Mouse (Mus musculus): ENCODE measurements around the gene C1qc. TPM values are rescaled to one million over a fixed set of nuclear protein-coding genes. Genes with fewer than 3 reads are reported as not detected.
A peak's percentile ranks its signal among the peaks of the same experiment; 100 is the strongest.

The C1qc gene
- polyA plus RNA-seq, 1 experiment from 2014 or later = 48.6 TPM

- no peak overlapping the region for H3K4me2 ChIP-seq (replicated peaks; ENCODE audit: low read depth)
- no peak overlapping the region for H3K27ac ChIP-seq (replicated peaks)
- H3K4me3 ChIP-seq (ENCODE audit: low read depth, low read length) = no peak overlapping the region
- 28% methylated on average over 5 of the region's 5 CpGs for WGBS
- TF ChIP-seq CTCF (IDR thresholded peaks at IDR 0.05; ENCODE audit: low read depth) (peak; percentile 59), EP300 (optimal IDR thresholded peaks at IDR 0.05) (no peak)
- H3K36me3 ChIP-seq (ENCODE audit: control insufficient read depth, insufficient read depth, low read length) = no peaks in the 10 kb centered on the region
- no peak overlapping the region for H3K9ac ChIP-seq (ENCODE audit: low read length)
- no peak for ATAC-seq (ENCODE audit: low FRiP score, low TSS enrichment)
- no peaks in the 10 kb centered on the region for H3K27me3 ChIP-seq (ENCODE audit: control insufficient read depth, insufficient read depth, low read length)
- no peaks in the 10 kb centered on the region for H3K9me3 ChIP-seq (ENCODE audit: control insufficient read depth, low read length)
- no peak for DNase-seq (ENCODE audit: low spot score)
- H3K4me1 ChIP-seq (replicated peaks; ENCODE audit: control insufficient read depth, insufficient read depth) = no peaks in the 10 kb centered on the region
Measured at GRCm38 (mm10) chr4:136878601-136879000, 14.3 kb downstream of the C1qc start.

- Histone ChIP-seq H3K4me1 (replicated peaks; ENCODE audit: control insufficient read depth, insufficient read depth) (no peaks in the 10 kb centered on the region), H3K9ac (ENCODE audit: low read length) (no peak overlapping the region), H3K27me3 (ENCODE audit: control insufficient read depth, insufficient read depth, low read length) (no peaks in the 10 kb centered on the region), H3K27ac (replicated peaks) (no peak overlapping the region), H3K36me3 (ENCODE audit: control insufficient read depth, insufficient read depth, low read length) (no peaks in the 10 kb centered on the region), H3K4me2 (replicated peaks; ENCODE audit: low read depth) (no peak overlapping the region), H3K9me3 (ENCODE audit: control insufficient read depth, low read length) (no peaks in the 10 kb centered on the region), H3K4me3 (ENCODE audit: low read depth, low read length) (no peak overlapping the region)
- TF ChIP-seq CTCF (IDR thresholded peaks at IDR 0.05; ENCODE audit: low read depth) = no peak
- TF ChIP-seq EP300 (optimal IDR thresholded peaks at IDR 0.05) = no peak
- DNase-seq (ENCODE audit: low spot score) (no peak), ATAC-seq (ENCODE audit: low FRiP score, low TSS enrichment) (peak; percentile 53)
- 47% methylated on average over 8 of the region's 8 CpGs for WGBS
Measured at GRCm38 (mm10) chr4:136878171-136878570, 14.7 kb downstream of the C1qc start.

GRCm38 (mm10) chr4:136876971-136877370, 15.9 kb downstream of the C1qc start:
- H3K4me2 ChIP-seq (replicated peaks; ENCODE audit: low read depth) = no peak overlapping the region
- no peak overlapping the region for H3K27ac ChIP-seq (replicated peaks)
- no peak overlapping the region for H3K4me3 ChIP-seq (ENCODE audit: low read depth, low read length)
- H3K36me3 ChIP-seq (ENCODE audit: control insufficient read depth, insufficient read depth, low read length) = no peaks in the 10 kb centered on the region
- ATAC-seq (ENCODE audit: low FRiP score, low TSS enrichment) (0 out of 2 replicates have a peak, but pooled peaks have one; percentile 38), DNase-seq (ENCODE audit: low spot score) (peak; percentile 78)
- no peaks in the 10 kb centered on the region for H3K9me3 ChIP-seq (ENCODE audit: control insufficient read depth, low read length)
- 14% methylated on average over 7 of the region's 7 CpGs for WGBS
- no peak for TF ChIP-seq EP300 (optimal IDR thresholded peaks at IDR 0.05)
- peak; percentile 86 for TF ChIP-seq CTCF (IDR thresholded peaks at IDR 0.05; ENCODE audit: low read depth)
- H3K4me1 ChIP-seq (replicated peaks; ENCODE audit: control insufficient read depth, insufficient read depth) = no peaks in the 10 kb centered on the region
- H3K27me3 ChIP-seq (ENCODE audit: control insufficient read depth, insufficient read depth, low read length) = no peaks in the 10 kb centered on the region
- no peak overlapping the region for H3K9ac ChIP-seq (ENCODE audit: low read length)

DNA sequence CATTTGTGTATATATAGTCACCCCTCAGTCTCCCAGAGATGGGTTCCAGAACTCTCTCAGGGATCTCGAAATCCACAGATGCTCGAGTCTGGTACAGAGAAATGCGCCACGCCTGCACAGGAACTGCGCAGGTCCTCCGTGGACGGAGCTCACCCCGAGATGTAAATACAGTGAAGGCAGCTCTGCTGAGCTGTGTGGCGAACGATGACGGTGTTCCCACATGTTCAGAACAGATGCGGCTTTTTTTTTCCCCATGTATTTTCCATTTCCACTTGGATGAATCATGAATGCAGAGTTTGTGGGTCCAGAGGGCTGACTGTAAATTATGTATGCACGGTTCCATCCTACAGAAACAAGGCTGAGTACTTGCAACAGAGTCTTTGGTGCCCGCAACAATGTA, 17.9 kb downstream of the C1qc start:
- DNase-seq (ENCODE audit: low spot score) (no peak), ATAC-seq (ENCODE audit: low FRiP score, low TSS enrichment) (no peak)
- no peaks in the 10 kb centered on the region for H3K36me3 ChIP-seq (ENCODE audit: control insufficient read depth, insufficient read depth, low read length)
- WGBS = 85% methylated on average over 14 of the region's 14 CpGs
- no peak overlapping the region for H3K4me2 ChIP-seq (replicated peaks; ENCODE audit: low read depth)
- no peak overlapping the region for H3K9ac ChIP-seq (ENCODE audit: low read length)
- no peaks in the 10 kb centered on the region for H3K4me1 ChIP-seq (replicated peaks; ENCODE audit: control insufficient read depth, insufficient read depth)
- no peaks in the 10 kb centered on the region for H3K27me3 ChIP-seq (ENCODE audit: control insufficient read depth, insufficient read depth, low read length)
- H3K27ac ChIP-seq (replicated peaks) = no peak overlapping the region
- no peaks in the 10 kb centered on the region for H3K9me3 ChIP-seq (ENCODE audit: control insufficient read depth, low read length)
- no peak overlapping the region for H3K4me3 ChIP-seq (ENCODE audit: low read depth, low read length)
- TF ChIP-seq EP300 (optimal IDR thresholded peaks at IDR 0.05) (no peak), CTCF (IDR thresholded peaks at IDR 0.05; ENCODE audit: low read depth) (no peak)

- Histone ChIP-seq H3K36me3 (ENCODE audit: control insufficient read depth, insufficient read depth, low read length) (no peaks in the 10 kb centered on the region), H3K9ac (ENCODE audit: low read length) (no peak overlapping the region), H3K4me1 (replicated peaks; ENCODE audit: control insufficient read depth, insufficient read depth) (no peaks in the 10 kb centered on the region), H3K4me3 (ENCODE audit: low read depth, low read length) (no peak overlapping the region), H3K27me3 (ENCODE audit: control insufficient read depth, insufficient read depth, low read length) (no peaks in the 10 kb centered on the region), H3K27ac (replicated peaks) (no peak overlapping the region), H3K4me2 (replicated peaks; ENCODE audit: low read depth) (no peak overlapping the region), H3K9me3 (ENCODE audit: control insufficient read depth, low read length) (no peaks in the 10 kb centered on the region)
- DNase-seq (ENCODE audit: low spot score) (peak; percentile 34), ATAC-seq (ENCODE audit: low FRiP score, low TSS enrichment) (peak; percentile 42; the same call in 1 of the 2 replicates)
- WGBS = 43% methylated on average over 6 of the region's 6 CpGs
- TF ChIP-seq EP300 (optimal IDR thresholded peaks at IDR 0.05) (no peak), CTCF (IDR thresholded peaks at IDR 0.05; ENCODE audit: low read depth) (no peak)
Measured at GRCm38 (mm10) chr4:136868371-136868770, 24.5 kb downstream of the C1qc start.

- DNase-seq (ENCODE audit: low spot score) (peak; percentile 43), ATAC-seq (ENCODE audit: low FRiP score, low TSS enrichment) (no peak)
- Histone ChIP-seq H3K4me3 (ENCODE audit: low read depth, low read length) (no peak overlapping the region), H3K9ac (ENCODE audit: low read length) (no peak overlapping the region), H3K27me3 (ENCODE audit: control insufficient read depth, insufficient read depth, low read length) (no peaks in the 10 kb centered on the region), H3K36me3 (ENCODE audit: control insufficient read depth, insufficient read depth, low read length) (no peaks in the 10 kb centered on the region), H3K9me3 (ENCODE audit: control insufficient read depth, low read length) (no peaks in the 10 kb centered on the region), H3K27ac (replicated peaks) (no peak overlapping the region), H3K4me2 (replicated peaks; ENCODE audit: low read depth) (no peak overlapping the region), H3K4me1 (replicated peaks; ENCODE audit: control insufficient read depth, insufficient read depth) (no peaks in the 10 kb centered on the region)
- 5% methylated on average over 12 of the region's 12 CpGs for WGBS
- no peak for TF ChIP-seq CTCF (IDR thresholded peaks at IDR 0.05; ENCODE audit: low read depth)
- TF ChIP-seq EP300 (optimal IDR thresholded peaks at IDR 0.05) = no peak
Measured at GRCm38 (mm10) chr4:136867690-136868345, 25.0 kb downstream of the C1qc start.

Data from stomach, postnatal 0 days (tissue).